Mouse (Mus musculus): ENCODE results near the gene Fbxo30. TPM values are rescaled to one million over a fixed set of nuclear protein-coding genes. Genes with fewer than 3 reads are reported as not detected.
"Not testable (repeated sequence)": the region's sequence is repeated elsewhere in the genome, so short reads cannot be mapped to it uniquely, and the experiment has no call there.

Fbxo30 gene
- polyA plus RNA-seq, 1 experiment from 2014 or later: 24.2 TPM

- 82% methylated on average over 1 of the region's 1 CpGs for WGBS
- no peak overlapping the region for H3K27ac ChIP-seq (replicated peaks; ENCODE audit: low read depth, low read length)
- H3K4me1 ChIP-seq (ENCODE audit: control insufficient read depth, insufficient read depth, low read length): no peaks in the 10 kb centered on the region
These were observed 28.7 kb downstream of the Fbxo30 start for GRCm38 (mm10) chr10:11309866-11310265.

GRCm38 (mm10) chr10:11310481-11310880, 29.4 kb downstream of the Fbxo30 start:
- no peak for ATAC-seq (ENCODE audit: low read depth)
- DNase-seq (ENCODE audit: low spot score): no peak

More at GRCm38 (mm10) chr10:11309866-11310265, 28.7 kb downstream of the Fbxo30 start:
- Histone ChIP-seq H3K4me3 (ENCODE audit: low read depth, low read length) (no peak overlapping the region), H3K9ac (ENCODE audit: low read depth, low read length) (no peak overlapping the region), H3K4me2 (ENCODE audit: low read depth, low read length) (no peak overlapping the region), H3K27me3 (replicated peaks; ENCODE audit: control insufficient read depth, insufficient read depth, low read length) (no peaks in the 10 kb centered on the region), H3K9me3 (ENCODE audit: control insufficient read depth, low read length) (no peaks in the 10 kb centered on the region), H3K36me3 (ENCODE audit: control insufficient read depth, insufficient read depth, low read length) (no peaks in the 10 kb centered on the region)
- DNase-seq (ENCODE audit: low spot score) (no peak), ATAC-seq (ENCODE audit: low read depth) (no peak)

GRCm38 (mm10) chr10:11317856-11318454, 36.8 kb downstream of the Fbxo30 start:
- peak; percentile 32 for DNase-seq (ENCODE audit: low spot score)

More at GRCm38 (mm10) chr10:11310481-11310880, 29.4 kb downstream of the Fbxo30 start:
- Histone ChIP-seq H3K27ac (replicated peaks; ENCODE audit: low read depth, low read length) (no peak overlapping the region), H3K4me2 (ENCODE audit: low read depth, low read length) (no peak overlapping the region), H3K27me3 (replicated peaks; ENCODE audit: control insufficient read depth, insufficient read depth, low read length) (no peaks in the 10 kb centered on the region), H3K4me3 (ENCODE audit: low read depth, low read length) (no peak overlapping the region), H3K9ac (ENCODE audit: low read depth, low read length) (no peak overlapping the region), H3K4me1 (ENCODE audit: control insufficient read depth, insufficient read depth, low read length) (no peaks in the 10 kb centered on the region), H3K9me3 (ENCODE audit: control insufficient read depth, low read length) (no peaks in the 10 kb centered on the region), H3K36me3 (ENCODE audit: control insufficient read depth, insufficient read depth, low read length) (no peaks in the 10 kb centered on the region)

GRCm38 (mm10) chr10:11319446-11319970, 38.4 kb downstream of the Fbxo30 start:
- ATAC-seq (ENCODE audit: low read depth) (no peak), DNase-seq (ENCODE audit: low spot score) (no peak)
- Histone ChIP-seq H3K36me3 (ENCODE audit: control insufficient read depth, insufficient read depth, low read length) (no peaks in the 10 kb centered on the region), H3K4me1 (ENCODE audit: control insufficient read depth, insufficient read depth, low read length) (no peaks in the 10 kb centered on the region), H3K4me2 (ENCODE audit: low read depth, low read length) (no peak overlapping the region), H3K9ac (ENCODE audit: low read depth, low read length) (no peak overlapping the region), H3K27me3 (replicated peaks; ENCODE audit: control insufficient read depth, insufficient read depth, low read length) (no peaks in the 10 kb centered on the region), H3K27ac (replicated peaks; ENCODE audit: low read depth, low read length) (no peak overlapping the region), H3K9me3 (ENCODE audit: control insufficient read depth, low read length) (no peaks in the 10 kb centered on the region), H3K4me3 (ENCODE audit: low read depth, low read length) (no peak overlapping the region)
- WGBS: 94% methylated on average over 1 of the region's 1 CpGs

More at GRCm38 (mm10) chr10:11317856-11318454, 36.8 kb downstream of the Fbxo30 start:
- H3K4me2 ChIP-seq (ENCODE audit: low read depth, low read length); H3K27me3 ChIP-seq (replicated peaks; ENCODE audit: control insufficient read depth, insufficient read depth, low read length); H3K9ac ChIP-seq (ENCODE audit: low read depth, low read length); H3K36me3 ChIP-seq (ENCODE audit: control insufficient read depth, insufficient read depth, low read length); H3K4me1 ChIP-seq (ENCODE audit: control insufficient read depth, insufficient read depth, low read length); ATAC-seq (ENCODE audit: low read depth); H3K9me3 ChIP-seq (ENCODE audit: control insufficient read depth, low read length); H3K4me3 ChIP-seq (ENCODE audit: low read depth, low read length); H3K27ac ChIP-seq (replicated peaks; ENCODE audit: low read depth, low read length): not testable (repeated sequence)

GRCm38 (mm10) chr10:11322316-11322715, 41.2 kb downstream of the Fbxo30 start:
- no peaks in the 10 kb centered on the region for H3K36me3 ChIP-seq (ENCODE audit: control insufficient read depth, insufficient read depth, low read length)
- ATAC-seq (ENCODE audit: low read depth): no peak
- no peak overlapping the region for H3K27ac ChIP-seq (replicated peaks; ENCODE audit: low read depth, low read length)
- H3K4me2 ChIP-seq (ENCODE audit: low read depth, low read length): no peak overlapping the region
- H3K27me3 ChIP-seq (replicated peaks; ENCODE audit: control insufficient read depth, insufficient read depth, low read length): no peaks in the 10 kb centered on the region
- WGBS: 72% methylated on average over 7 of the region's 7 CpGs
- no peaks in the 10 kb centered on the region for H3K4me1 ChIP-seq (ENCODE audit: control insufficient read depth, insufficient read depth, low read length)
- no peaks in the 10 kb centered on the region for H3K9me3 ChIP-seq (ENCODE audit: control insufficient read depth, low read length)
- H3K4me3 ChIP-seq (ENCODE audit: low read depth, low read length): no peak overlapping the region
- no peak overlapping the region for H3K9ac ChIP-seq (ENCODE audit: low read depth, low read length)
- no peak for DNase-seq (ENCODE audit: low spot score)

GRCm38 (mm10) chr10:11323202-11323898, 42.2 kb downstream of the Fbxo30 start:
- 70% methylated on average over 4 of the region's 4 CpGs for WGBS

GRCm38 (mm10) chr10:11326526-11326925, 45.4 kb downstream of the Fbxo30 start:
- DNase-seq (ENCODE audit: low spot score) (no peak), ATAC-seq (ENCODE audit: low read depth) (no peak)
- Histone ChIP-seq H3K4me3 (ENCODE audit: low read depth, low read length) (no peak overlapping the region), H3K9me3 (ENCODE audit: control insufficient read depth, low read length) (peaks cover 4% of the 10 kb centered on the region; the same call in 1 of the 2 replicates), H3K4me2 (ENCODE audit: low read depth, low read length) (no peak overlapping the region), H3K27me3 (replicated peaks; ENCODE audit: control insufficient read depth, insufficient read depth, low read length) (no peaks in the 10 kb centered on the region), H3K36me3 (ENCODE audit: control insufficient read depth, insufficient read depth, low read length) (no peaks in the 10 kb centered on the region), H3K4me1 (ENCODE audit: control insufficient read depth, insufficient read depth, low read length) (no peaks in the 10 kb centered on the region), H3K27ac (replicated peaks; ENCODE audit: low read depth, low read length) (no peak overlapping the region), H3K9ac (ENCODE audit: low read depth, low read length) (no peak overlapping the region)
- WGBS: 87% methylated on average over 3 of the region's 3 CpGs

More at GRCm38 (mm10) chr10:11323202-11323898, 42.2 kb downstream of the Fbxo30 start:
- no peaks in the 10 kb centered on the region for H3K9me3 ChIP-seq (ENCODE audit: control insufficient read depth, low read length)
- no peak overlapping the region for H3K4me3 ChIP-seq (ENCODE audit: low read depth, low read length)
- no peaks in the 10 kb centered on the region for H3K4me1 ChIP-seq (ENCODE audit: control insufficient read depth, insufficient read depth, low read length)
- no peaks in the 10 kb centered on the region for H3K36me3 ChIP-seq (ENCODE audit: control insufficient read depth, insufficient read depth, low read length)
- no peak overlapping the region for H3K4me2 ChIP-seq (ENCODE audit: low read depth, low read length)
- H3K27me3 ChIP-seq (replicated peaks; ENCODE audit: control insufficient read depth, insufficient read depth, low read length): no peaks in the 10 kb centered on the region
- no peak overlapping the region for H3K27ac ChIP-seq (replicated peaks; ENCODE audit: low read depth, low read length)
- no peak overlapping the region for H3K9ac ChIP-seq (ENCODE audit: low read depth, low read length)
- no peak for ATAC-seq (ENCODE audit: low read depth)
- DNase-seq (ENCODE audit: low spot score): no peak

- Histone ChIP-seq H3K27ac (replicated peaks; ENCODE audit: low read depth, low read length) (peak within 1 kb of the TSS; percentile 98), H3K27me3 (replicated peaks; ENCODE audit: control insufficient read depth, insufficient read depth, low read length) (no peaks in the 10 kb centered on the region), H3K36me3 (ENCODE audit: control insufficient read depth, insufficient read depth, low read length) (no peaks in the 10 kb centered on the region), H3K4me2 (ENCODE audit: low read depth, low read length) (peak within 1 kb of the TSS; percentile 73), H3K4me3 (ENCODE audit: low read depth, low read length) (peak within 1 kb of the TSS; percentile 67), H3K9ac (ENCODE audit: low read depth, low read length) (peak within 1 kb of the TSS; percentile 93), H3K9me3 (ENCODE audit: control insufficient read depth, low read length) (no peaks in the 10 kb centered on the region), H3K4me1 (ENCODE audit: control insufficient read depth, insufficient read depth, low read length) (no peaks in the 10 kb centered on the region; the same call in 1 of the 2 replicates)
- ATAC-seq (ENCODE audit: low read depth): peak; percentile 99
- under 1% methylated on average over 59 of the region's 106 CpGs for WGBS
- DNase-seq (ENCODE audit: low spot score): peak; percentile 96
These were observed 62.3 kb downstream of the Fbxo30 start, which contains the start of gene Epm2a for GRCm38 (mm10) chr10:11343205-11344141. Gene Epm2a (plus strand): TSS chr10:11343404.

All from embryonic facial prominence, embryonic 14.5 days (tissue).